Mouse (Mus musculus) lung, postnatal 0 days (tissue): ENCODE measurements around the gene Fam155a.

ENCODE experiments used
- CTCF ChIP-seq: IDR thresholded peaks from 2 replicates; pipeline ENCODE4 v1.5.1; 2016; ENCODE audit warnings: antibody characterized with exemption, mild to moderate bottlenecking
- EP300 ChIP-seq: IDR thresholded peaks from 2 replicates; pipeline ENCODE4 v1.6.1; 2016; ENCODE audit warnings: antibody characterized with exemption, mild to moderate bottlenecking, control low read depth

DNA sequence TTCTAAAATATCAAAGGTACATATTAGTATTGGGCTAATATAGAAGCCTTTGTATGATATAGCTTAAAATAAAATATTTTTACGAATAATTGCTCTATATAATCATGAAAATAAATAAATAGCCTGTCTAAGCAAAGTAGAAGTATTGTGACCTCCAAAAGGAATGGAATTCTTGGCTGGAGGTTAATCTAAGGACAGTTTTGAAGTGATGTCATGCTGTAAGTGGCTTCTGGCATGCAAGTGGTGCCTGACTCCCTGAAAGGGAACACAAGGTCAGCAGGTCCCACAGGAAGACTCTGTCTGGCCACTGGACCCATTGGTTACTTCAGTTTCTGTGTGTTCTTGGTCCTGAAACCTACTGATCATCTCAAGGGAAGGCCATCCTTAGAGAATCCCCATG, 117.3 kb downstream of the Fam155a start:
- TF ChIP-seq CTCF (no peak), EP300 (no peak)
